Mouse (Mus musculus): ENCODE data around the gene Ube2d3. TPM values are rescaled to one million over a fixed set of nuclear protein-coding genes. Genes with fewer than 3 reads are reported as not detected.

Gene Ube2d3
- polyA plus RNA-seq (2015; fragmentation: Nextera tagmentation; extraction: Ambion mirVana) = 506 and 507 TPM in 2 replicates

DNA sequence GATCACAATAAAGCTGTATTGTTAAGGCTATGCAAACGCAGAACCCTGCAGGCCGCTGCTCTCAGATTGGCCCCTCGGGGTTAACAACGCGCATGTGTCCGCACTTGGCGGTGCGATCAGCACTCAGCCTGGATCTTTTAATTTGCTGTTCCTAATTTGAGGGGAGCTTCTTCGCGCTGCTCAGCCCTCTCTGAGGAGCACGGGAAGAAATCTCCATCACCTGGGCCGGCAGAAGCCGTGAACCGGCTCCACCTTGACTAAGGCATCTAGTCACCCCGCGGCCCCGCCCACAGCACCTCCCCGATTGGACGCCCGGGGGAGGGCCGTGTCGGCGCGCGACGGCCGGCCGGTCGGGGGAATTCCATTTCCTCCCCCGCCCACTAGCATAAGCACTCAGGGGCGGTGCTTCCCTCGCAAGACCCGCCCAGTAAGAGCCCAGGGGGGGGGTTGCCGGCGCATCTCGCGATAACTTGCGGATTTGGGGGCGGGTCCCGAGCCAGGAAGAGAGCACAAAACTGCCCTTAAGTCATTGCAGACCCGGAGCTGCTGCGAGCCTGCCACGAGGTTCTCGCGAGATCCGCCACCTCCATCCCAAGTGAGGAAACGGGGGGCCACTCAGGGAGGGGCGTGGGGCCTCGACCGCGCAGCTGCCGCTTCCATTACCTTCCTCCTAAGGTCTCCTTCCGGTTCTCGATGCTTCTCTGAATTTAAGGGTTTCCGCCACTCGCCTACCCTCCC is at the start of gene Ube2d3:
Gene Ube2d3, plus strand, starts transcription at position 392 of the 738 bp plus-strand sequence.
- peak; percentile 97 for ATAC-seq (ENCODE audit: low FRiP score, low read depth)
- H3K27me3 ChIP-seq = no peaks in the 10 kb centered on the region
- peak within 1 kb of the TSS; percentile 100 for H3K27ac ChIP-seq
- peak within 1 kb of the TSS; percentile 89 for H3K9ac ChIP-seq
- WGBS = under 1% methylated on average over 52 of the region's 56 CpGs
- H3K4me1 ChIP-seq = peaks cover 21% of the 10 kb centered on the region
- peak within 1 kb of the TSS; percentile 71 for H3K4me3 ChIP-seq
- peaks cover 10% of the 10 kb centered on the region; the same call in 1 of the 2 replicates for H3K36me3 ChIP-seq
- peak within 1 kb of the TSS; percentile 65 for H3K4me2 ChIP-seq (replicated peaks)
- no peaks in the 10 kb centered on the region for H3K9me3 ChIP-seq

DNA sequence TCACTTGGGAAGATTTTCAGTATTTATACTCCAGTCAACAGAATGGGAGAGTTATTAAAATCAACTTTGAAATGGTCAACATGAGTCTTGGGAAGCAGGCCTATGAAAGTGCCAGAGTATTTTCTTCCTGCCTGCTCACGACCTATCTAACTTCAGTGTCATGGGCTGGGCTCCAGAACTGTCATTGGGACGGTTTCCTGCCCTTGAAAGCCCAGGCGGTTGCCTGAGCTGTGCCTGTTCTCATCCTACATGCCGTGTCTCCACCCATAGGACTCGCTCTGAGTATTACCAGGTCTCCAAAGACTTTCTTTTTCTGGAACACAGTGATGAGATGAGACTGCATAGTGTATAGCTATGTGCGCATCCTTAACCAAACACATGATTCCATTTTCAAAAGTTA is 44.8 kb upstream of the Ube2d3 start:
- Histone ChIP-seq H3K4me2 (replicated peaks) (no peak overlapping the region), H3K4me1 (0 out of 2 replicates have a peak, but pooled peaks cover 4% of the 10 kb centered on the region), H3K27ac (no peak overlapping the region), H3K36me3 (no peaks in the 10 kb centered on the region), H3K9ac (no peak overlapping the region), H3K4me3 (no peak overlapping the region), H3K27me3 (no peaks in the 10 kb centered on the region), H3K9me3 (no peaks in the 10 kb centered on the region)
- WGBS = 83% methylated on average over 6 of the region's 6 CpGs
- ATAC-seq (ENCODE audit: low FRiP score, low read depth) = no peak

DNA sequence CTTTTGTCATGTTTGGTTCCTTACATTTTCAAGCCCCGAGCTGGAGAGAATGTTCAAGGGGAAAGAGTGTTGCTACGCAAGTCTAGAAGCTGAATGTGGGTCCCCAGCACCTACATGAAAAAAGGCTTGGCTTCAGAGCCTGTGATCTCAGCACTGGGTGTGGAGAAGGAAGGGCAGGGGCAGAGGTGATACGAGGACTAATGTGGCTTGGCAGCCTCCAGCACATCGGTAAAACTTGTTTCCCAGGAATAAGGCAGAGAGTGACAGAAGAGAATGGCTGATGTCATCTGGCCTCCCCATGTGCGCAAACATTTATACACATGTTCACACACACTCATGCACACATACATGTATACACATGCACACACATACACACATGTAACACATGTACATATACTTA is 42.9 kb upstream of the Ube2d3 start:
- 0 out of 2 replicates have a peak, but pooled peaks cover 4% of the 10 kb centered on the region for H3K4me1 ChIP-seq
- WGBS = 69% methylated on average over 5 of the region's 5 CpGs
- no peak for ATAC-seq (ENCODE audit: low FRiP score, low read depth)

DNA sequence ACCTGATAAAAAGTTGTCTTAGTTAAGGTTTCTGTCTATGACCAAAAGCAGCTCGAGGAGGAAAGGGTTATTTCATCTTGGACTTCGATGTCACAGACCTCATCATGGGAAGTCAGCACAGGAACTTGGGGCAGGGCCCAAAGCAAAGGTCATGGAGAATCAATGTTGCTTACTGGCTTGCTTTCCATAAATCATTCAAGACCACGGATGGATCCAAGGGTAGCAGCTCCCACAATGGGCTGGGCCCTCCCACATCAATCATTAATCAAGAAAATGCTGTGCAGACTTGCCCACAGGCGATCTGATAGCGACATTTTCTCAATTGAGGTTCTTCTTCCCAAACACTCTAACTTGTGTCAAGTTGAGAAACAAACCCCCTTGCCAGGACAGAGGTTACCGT is 41.9 kb upstream of the Ube2d3 start:
- Histone ChIP-seq H3K4me2 (replicated peaks) (no peak overlapping the region), H3K27me3 (no peaks in the 10 kb centered on the region), H3K9ac (no peak overlapping the region), H3K4me3 (no peak overlapping the region), H3K27ac (no peak overlapping the region), H3K36me3 (no peaks in the 10 kb centered on the region), H3K9me3 (no peaks in the 10 kb centered on the region), H3K4me1 (0 out of 2 replicates have a peak, but pooled peaks cover 4% of the 10 kb centered on the region)
- WGBS = 57% methylated on average over 6 of the region's 6 CpGs
- ATAC-seq (ENCODE audit: low FRiP score, low read depth) = no peak

More for the DNA sequence above, 42.9 kb upstream of the Ube2d3 start:
- H3K36me3 ChIP-seq = no peaks in the 10 kb centered on the region
- no peak overlapping the region for H3K27ac ChIP-seq
- no peak overlapping the region for H3K9ac ChIP-seq
- H3K27me3 ChIP-seq = no peaks in the 10 kb centered on the region
- no peak overlapping the region for H3K4me3 ChIP-seq
- no peak overlapping the region for H3K4me2 ChIP-seq (replicated peaks)
- H3K9me3 ChIP-seq = no peaks in the 10 kb centered on the region

DNA sequence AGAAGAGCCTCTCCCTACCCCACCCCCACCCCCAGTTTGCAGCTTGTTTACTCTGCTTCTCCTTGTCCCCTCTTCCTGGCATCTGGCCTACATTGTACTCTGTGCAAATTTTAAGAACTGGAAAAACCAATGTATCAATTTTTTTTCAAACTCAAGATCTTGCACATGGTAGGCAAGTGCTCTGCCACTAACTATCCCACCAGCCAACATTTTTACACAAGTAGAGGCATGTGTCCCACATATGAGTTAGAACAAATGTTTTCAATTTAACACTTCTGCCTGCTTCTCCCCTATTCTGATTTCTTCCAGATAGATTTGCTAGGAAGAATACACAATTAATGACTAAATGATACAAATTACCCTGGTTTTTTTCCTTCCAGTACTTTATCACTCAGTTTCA is 40.8 kb upstream of the Ube2d3 start:
- ATAC-seq (ENCODE audit: low FRiP score, low read depth) = no peak
- Histone ChIP-seq H3K9me3 (no peaks in the 10 kb centered on the region), H3K4me3 (no peak overlapping the region), H3K27ac (no peak overlapping the region), H3K36me3 (no peaks in the 10 kb centered on the region), H3K9ac (no peak overlapping the region), H3K4me1 (0 out of 2 replicates have a peak, but pooled peaks cover 4% of the 10 kb centered on the region), H3K27me3 (no peaks in the 10 kb centered on the region), H3K4me2 (replicated peaks) (no peak overlapping the region)

DNA sequence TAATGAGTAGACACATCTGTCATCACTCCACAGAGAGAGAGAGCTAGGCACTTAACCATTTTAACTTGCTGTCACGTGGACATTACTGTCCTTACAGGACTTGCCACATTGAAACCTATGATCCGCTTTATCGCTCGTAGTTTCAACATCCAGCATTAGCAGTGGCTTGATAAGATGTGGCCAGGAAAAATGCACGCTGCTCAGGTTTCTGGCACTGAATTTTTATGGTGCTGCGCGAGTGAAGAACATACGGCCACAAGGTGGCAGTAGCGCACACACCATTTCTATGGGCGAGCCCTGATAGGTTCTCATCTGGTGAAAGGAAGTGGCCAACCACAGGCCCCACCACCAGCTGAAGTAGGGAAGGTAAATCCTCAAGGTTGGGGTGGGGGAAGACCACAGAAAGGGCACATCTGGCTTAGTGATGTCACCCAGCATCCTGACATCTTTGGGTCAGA is 35.7 kb upstream of the Ube2d3 start:
- no peak overlapping the region for H3K4me2 ChIP-seq (replicated peaks)
- 11% methylated on average over 10 of the region's 10 CpGs for WGBS
- H3K9ac ChIP-seq = no peak overlapping the region
- no peaks in the 10 kb centered on the region for H3K27me3 ChIP-seq
- H3K27ac ChIP-seq = no peak overlapping the region
- H3K36me3 ChIP-seq = peaks cover 18% of the 10 kb centered on the region
- H3K4me3 ChIP-seq = no peak overlapping the region
- peak; percentile 80 for ATAC-seq (ENCODE audit: low FRiP score, low read depth)
- no peaks in the 10 kb centered on the region for H3K4me1 ChIP-seq
- H3K9me3 ChIP-seq = no peaks in the 10 kb centered on the region

DNA sequence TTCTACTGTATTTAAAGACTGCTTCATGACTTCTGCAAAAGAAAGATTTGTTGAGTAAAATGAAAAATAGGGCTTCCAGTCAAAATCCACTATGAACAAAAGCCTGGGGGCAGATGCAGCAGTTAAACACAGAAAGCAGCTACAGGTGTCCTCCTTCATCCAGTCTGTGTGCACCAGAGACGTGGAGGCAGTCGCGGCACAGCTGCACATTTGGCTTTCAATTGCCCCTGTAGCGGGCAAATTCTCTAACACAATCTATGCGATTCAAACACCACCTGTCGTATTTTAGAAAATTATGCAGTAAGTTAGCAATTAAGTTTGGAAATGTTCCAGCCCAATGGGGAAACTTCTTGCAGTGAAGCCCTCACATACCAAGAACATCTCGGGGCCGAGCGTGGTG is 34.7 kb upstream of the Ube2d3 start:
- H3K4me1 ChIP-seq = no peaks in the 10 kb centered on the region
- H3K27ac ChIP-seq = no peak overlapping the region

DNA sequence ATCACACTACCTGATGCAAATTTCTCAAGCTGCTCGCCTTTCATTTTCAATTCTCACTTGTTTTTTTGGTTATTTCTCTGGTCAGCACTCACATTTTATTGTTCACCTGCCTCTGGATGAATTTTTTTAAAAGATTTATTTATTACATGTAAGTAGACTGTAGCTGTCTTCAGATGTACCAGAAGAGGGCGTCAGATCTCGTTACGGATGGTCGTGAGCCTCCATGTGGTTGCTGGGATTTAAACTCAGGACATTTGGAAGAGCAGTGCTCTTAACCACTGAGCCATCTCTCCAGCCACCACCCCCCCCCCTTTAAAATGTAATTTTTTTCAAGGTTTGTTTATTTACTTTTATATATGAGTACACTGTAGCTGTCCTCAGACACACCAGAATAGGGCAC is 34.1 kb upstream of the Ube2d3 start:
- peaks cover 23% of the 10 kb centered on the region for H3K36me3 ChIP-seq
- 75% methylated on average over 5 of the region's 5 CpGs for WGBS
- H3K4me3 ChIP-seq = no peak overlapping the region
- H3K27me3 ChIP-seq = no peaks in the 10 kb centered on the region
- H3K27ac ChIP-seq = no peak overlapping the region
- H3K4me2 ChIP-seq (replicated peaks) = no peak overlapping the region
- ATAC-seq (ENCODE audit: low FRiP score, low read depth) = no peak
- H3K9ac ChIP-seq = no peak overlapping the region
- no peaks in the 10 kb centered on the region for H3K4me1 ChIP-seq
- no peaks in the 10 kb centered on the region for H3K9me3 ChIP-seq

More for the DNA sequence above, 34.7 kb upstream of the Ube2d3 start:
- Histone ChIP-seq H3K4me3 (no peak overlapping the region), H3K9ac (no peak overlapping the region), H3K36me3 (peaks cover 20% of the 10 kb centered on the region), H3K9me3 (no peaks in the 10 kb centered on the region), H3K27me3 (no peaks in the 10 kb centered on the region), H3K4me2 (replicated peaks) (no peak overlapping the region)
- WGBS = 78% methylated on average over 9 of the region's 9 CpGs
- no peak for ATAC-seq (ENCODE audit: low FRiP score, low read depth)

DNA sequence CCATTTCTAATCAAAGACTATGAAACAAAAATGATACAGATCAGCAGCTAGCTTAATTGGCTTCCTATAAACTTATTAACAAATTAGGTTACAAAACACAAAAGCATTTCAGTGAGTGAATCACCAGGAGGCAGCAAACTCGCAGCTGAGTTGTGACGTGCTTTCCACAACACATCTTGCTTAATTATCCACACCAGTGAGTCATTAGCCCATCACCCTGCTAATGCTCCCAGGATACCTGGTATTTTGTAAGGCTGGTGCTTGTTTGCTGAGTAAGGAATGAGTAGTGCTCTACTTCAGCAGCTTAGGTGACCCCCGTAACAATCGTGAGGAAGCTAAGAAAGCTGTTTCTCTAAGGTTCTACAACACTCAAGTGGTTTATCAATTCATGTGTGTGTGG is 33.4 kb upstream of the Ube2d3 start:
- Histone ChIP-seq H3K4me1 (no peaks in the 10 kb centered on the region), H3K27ac (no peak overlapping the region)
- WGBS = 74% methylated on average over 4 of the region's 4 CpGs

DNA sequence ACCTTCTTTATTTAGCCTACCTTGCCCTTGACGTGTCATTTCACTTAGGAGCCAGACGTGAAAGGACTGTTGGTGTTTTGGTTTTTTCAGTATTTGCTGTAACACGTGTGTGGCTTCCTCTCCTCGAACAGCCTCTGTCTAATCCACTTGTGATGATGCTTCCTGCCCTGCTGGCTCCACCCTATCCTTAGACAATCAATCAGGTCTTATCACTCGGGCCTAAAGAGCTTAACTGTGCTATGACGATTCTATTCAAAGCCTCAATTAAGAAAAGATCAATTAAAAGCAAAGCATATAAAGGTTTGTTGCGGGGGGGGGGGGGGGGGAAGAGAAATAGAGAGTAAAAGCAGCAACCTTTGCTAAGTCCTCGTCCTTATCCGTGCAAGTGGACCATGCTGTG is 30.6 kb upstream of the Ube2d3 start:
- ATAC-seq (ENCODE audit: low FRiP score, low read depth) = no peak
- 86% methylated on average over 9 of the region's 9 CpGs for WGBS
- no peaks in the 10 kb centered on the region for H3K4me1 ChIP-seq

More for the DNA sequence above, 33.4 kb upstream of the Ube2d3 start:
- no peak for ATAC-seq (ENCODE audit: low FRiP score, low read depth)
- no peak overlapping the region for H3K4me2 ChIP-seq (replicated peaks)
- H3K4me3 ChIP-seq = no peak overlapping the region
- H3K9me3 ChIP-seq = peaks cover 3% of the 10 kb centered on the region; the same call in 1 of the 2 replicates
- H3K9ac ChIP-seq = no peak overlapping the region
- peaks cover 30% of the 10 kb centered on the region for H3K36me3 ChIP-seq
- H3K27me3 ChIP-seq = no peaks in the 10 kb centered on the region

DNA sequence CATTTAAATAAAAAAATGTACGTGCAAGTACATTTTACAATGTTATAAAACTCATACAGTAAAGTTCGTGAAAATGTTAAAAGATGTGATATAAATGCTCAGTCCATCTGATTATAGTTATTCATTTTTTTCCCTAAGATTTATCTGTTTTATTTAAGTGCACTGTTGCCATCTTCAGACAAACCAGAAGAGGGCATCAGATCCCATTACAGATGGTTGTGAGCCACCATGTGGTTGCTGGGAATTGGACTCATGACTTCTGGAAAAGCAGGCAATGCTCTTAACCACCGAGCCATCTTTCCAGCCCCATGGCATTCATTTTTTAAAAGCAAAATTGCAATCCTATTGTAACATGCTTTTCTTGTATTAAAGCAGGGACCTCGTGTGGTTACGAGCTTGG is 28.7 kb upstream of the Ube2d3 start:
- no peak overlapping the region for H3K9ac ChIP-seq
- H3K36me3 ChIP-seq = peaks cover 41% of the 10 kb centered on the region
- H3K4me3 ChIP-seq = no peak overlapping the region
- H3K9me3 ChIP-seq = peaks cover 4% of the 10 kb centered on the region; the same call in 1 of the 2 replicates
- WGBS = 85% methylated on average over 5 of the region's 5 CpGs
- H3K4me2 ChIP-seq (replicated peaks) = no peak overlapping the region
- no peak overlapping the region for H3K27ac ChIP-seq
- H3K27me3 ChIP-seq = no peaks in the 10 kb centered on the region
- no peak for ATAC-seq (ENCODE audit: low FRiP score, low read depth)
- H3K4me1 ChIP-seq = peaks cover 12% of the 10 kb centered on the region

More for the DNA sequence above, 30.6 kb upstream of the Ube2d3 start:
- no peak overlapping the region for H3K9ac ChIP-seq
- H3K27me3 ChIP-seq = no peaks in the 10 kb centered on the region
- no peak overlapping the region for H3K27ac ChIP-seq
- no peak overlapping the region for H3K4me2 ChIP-seq (replicated peaks)
- peaks cover 41% of the 10 kb centered on the region for H3K36me3 ChIP-seq
- H3K4me3 ChIP-seq = no peak overlapping the region
- peaks cover 4% of the 10 kb centered on the region; the same call in 1 of the 2 replicates for H3K9me3 ChIP-seq

DNA sequence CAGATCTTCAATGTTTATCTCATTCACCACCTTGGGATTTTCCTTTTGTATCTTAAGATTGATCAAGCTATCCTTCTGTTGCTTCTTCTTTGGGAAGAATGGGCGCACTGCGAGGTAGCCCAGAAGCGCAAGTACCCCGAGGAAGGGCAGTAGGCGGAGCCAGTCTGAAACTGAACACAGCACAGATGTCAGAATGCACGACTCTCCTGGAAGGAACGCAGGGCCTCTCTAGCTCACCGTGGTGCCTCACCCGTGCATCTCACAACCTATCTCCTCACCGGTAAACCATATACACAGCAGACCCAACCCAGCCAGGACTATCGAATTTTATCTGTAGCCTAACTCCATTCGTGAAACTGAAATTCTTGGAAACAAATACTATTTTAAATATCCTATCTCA is 26.9 kb upstream of the Ube2d3 start:
- H3K27ac ChIP-seq = no peak overlapping the region
- H3K4me2 ChIP-seq (replicated peaks) = no peak overlapping the region
- peaks cover 4% of the 10 kb centered on the region; the same call in 1 of the 2 replicates for H3K9me3 ChIP-seq
- no peak for ATAC-seq (ENCODE audit: low FRiP score, low read depth)
- WGBS = 92% methylated on average over 12 of the region's 12 CpGs
- H3K9ac ChIP-seq = no peak overlapping the region
- H3K36me3 ChIP-seq = peaks cover 33% of the 10 kb centered on the region
- peaks cover 13% of the 10 kb centered on the region for H3K4me1 ChIP-seq
- no peak overlapping the region for H3K4me3 ChIP-seq
- H3K27me3 ChIP-seq = no peaks in the 10 kb centered on the region

All from limb, embryonic 13.5 days (tissue).